Mouse (Mus musculus): ENCODE results near the gene Fut2. TPM values are rescaled to one million over a fixed set of nuclear protein-coding genes. Genes with fewer than 3 reads are reported as not detected.
"Not testable (repeated sequence)": the region's sequence is repeated elsewhere in the genome, so short reads cannot be mapped to it uniquely, and the experiment has no call there.

Fut2 gene
- polyA plus RNA-seq, 1 experiment, result not detected

GRCm38 (mm10) chr7:45677627-45678295 lies 11.6 kb upstream of the Fut2 start:
- peaks cover 4% of the 10 kb centered on the region; the same call in 1 of the 2 replicates for H3K4me1 ChIP-seq (ENCODE audit: control insufficient read depth, insufficient read depth, low read length)
- no peak for TF ChIP-seq POLR2A (IDR thresholded peaks at IDR 0.05; ENCODE audit: borderline replicate concordance, control insufficient read depth, low read depth, low read length)
- no peak for TF ChIP-seq CTCF (IDR thresholded peaks at IDR 0.05; ENCODE audit: control insufficient read depth, insufficient read depth, low read length)
- WGBS, result 75% methylated on average over 7 of the region's 7 CpGs

GRCm38 (mm10) chr7:45668921-45669320 lies 2.7 kb upstream of the Fut2 start:
- no peak overlapping the region for H3K27ac ChIP-seq (ENCODE audit: control insufficient read depth, insufficient read depth, low read depth, low read length, poor library complexity)
- no peaks in the 10 kb centered on the region for H3K4me1 ChIP-seq (ENCODE audit: control insufficient read depth, insufficient read depth, low read length)
- TF ChIP-seq POLR2A (IDR thresholded peaks at IDR 0.05; ENCODE audit: borderline replicate concordance, control insufficient read depth, low read depth, low read length), result no peak
- TF ChIP-seq CTCF (IDR thresholded peaks at IDR 0.05; ENCODE audit: control insufficient read depth, insufficient read depth, low read length), result peak; percentile 40
- H3K4me3 ChIP-seq (replicated peaks; ENCODE audit: control insufficient read depth, low read depth, low read length), result no peak overlapping the region
- 85% methylated on average over 9 of the region's 9 CpGs for WGBS

More at GRCm38 (mm10) chr7:45677627-45678295, 11.6 kb upstream of the Fut2 start:
- Histone ChIP-seq H3K27ac (ENCODE audit: control insufficient read depth, insufficient read depth, low read depth, low read length, poor library complexity) (no peak overlapping the region), H3K4me3 (replicated peaks; ENCODE audit: control insufficient read depth, low read depth, low read length) (no peak overlapping the region)

- TF ChIP-seq POLR2A (IDR thresholded peaks at IDR 0.05; ENCODE audit: borderline replicate concordance, control insufficient read depth, low read depth, low read length), result no peak
- no peak for TF ChIP-seq CTCF (IDR thresholded peaks at IDR 0.05; ENCODE audit: control insufficient read depth, insufficient read depth, low read length)
- whole genome bisulfite sequencing, result 94% methylated on average over 14 of the region's 14 CpGs
Measured at GRCm38 (mm10) chr7:45667761-45668160, 1.6 kb upstream of the Fut2 start.

GRCm38 (mm10) chr7:45665303-45666138 lies 673 bp downstream of the Fut2 start:
- Histone ChIP-seq H3K27ac (ENCODE audit: control insufficient read depth, insufficient read depth, low read depth, low read length, poor library complexity) (no peak overlapping the region), H3K4me1 (ENCODE audit: control insufficient read depth, insufficient read depth, low read length) (no peaks in the 10 kb centered on the region), H3K4me3 (replicated peaks; ENCODE audit: control insufficient read depth, low read depth, low read length) (no peak overlapping the region)
- TF ChIP-seq POLR2A (IDR thresholded peaks at IDR 0.05; ENCODE audit: borderline replicate concordance, control insufficient read depth, low read depth, low read length), result no peak
- no peak for TF ChIP-seq CTCF (IDR thresholded peaks at IDR 0.05; ENCODE audit: control insufficient read depth, insufficient read depth, low read length)
- 71% methylated on average over 13 of the region's 13 CpGs for WGBS

More at GRCm38 (mm10) chr7:45667761-45668160, 1.6 kb upstream of the Fut2 start:
- Histone ChIP-seq H3K4me3 (replicated peaks; ENCODE audit: control insufficient read depth, low read depth, low read length) (no peak overlapping the region), H3K4me1 (ENCODE audit: control insufficient read depth, insufficient read depth, low read length) (no peaks in the 10 kb centered on the region), H3K27ac (ENCODE audit: control insufficient read depth, insufficient read depth, low read depth, low read length, poor library complexity) (no peak overlapping the region)

GRCm38 (mm10) chr7:45661702-45662101 lies 4.5 kb downstream of the Fut2 start:
- not testable (repeated sequence) for H3K4me3 ChIP-seq (replicated peaks; ENCODE audit: control insufficient read depth, low read depth, low read length); H3K4me1 ChIP-seq (ENCODE audit: control insufficient read depth, insufficient read depth, low read length); H3K27ac ChIP-seq (ENCODE audit: control insufficient read depth, insufficient read depth, low read depth, low read length, poor library complexity)
- WGBS, result 56% methylated on average over 6 of the region's 6 CpGs

GRCm38 (mm10) chr7:45660746-45661478 lies 5.3 kb downstream of the Fut2 start:
- Histone ChIP-seq H3K4me1 (ENCODE audit: control insufficient read depth, insufficient read depth, low read length) (no peaks in the 10 kb centered on the region), H3K27ac (ENCODE audit: control insufficient read depth, insufficient read depth, low read depth, low read length, poor library complexity) (peak overlapping the region; percentile 61), H3K4me3 (replicated peaks; ENCODE audit: control insufficient read depth, low read depth, low read length) (peak overlapping the region; percentile 46)
- no peak for TF ChIP-seq CTCF (IDR thresholded peaks at IDR 0.05; ENCODE audit: control insufficient read depth, insufficient read depth, low read length)
- TF ChIP-seq POLR2A (IDR thresholded peaks at IDR 0.05; ENCODE audit: borderline replicate concordance, control insufficient read depth, low read depth, low read length), result no peak
- WGBS, result 28% methylated on average over 11 of the region's 11 CpGs

GRCm38 (mm10) chr7:45654424-45655047 lies 11.7 kb downstream of the Fut2 start:
- WGBS, result 58% methylated on average over 17 of the region's 17 CpGs
- Histone ChIP-seq H3K4me1 (ENCODE audit: control insufficient read depth, insufficient read depth, low read length) (no peaks in the 10 kb centered on the region), H3K4me3 (replicated peaks; ENCODE audit: control insufficient read depth, low read depth, low read length) (no peak overlapping the region), H3K27ac (ENCODE audit: control insufficient read depth, insufficient read depth, low read depth, low read length, poor library complexity) (no peak overlapping the region)
- TF ChIP-seq POLR2A (IDR thresholded peaks at IDR 0.05; ENCODE audit: borderline replicate concordance, control insufficient read depth, low read depth, low read length) (no peak), CTCF (IDR thresholded peaks at IDR 0.05; ENCODE audit: control insufficient read depth, insufficient read depth, low read length) (no peak)

- not testable (repeated sequence) for H3K4me1 ChIP-seq (ENCODE audit: control insufficient read depth, insufficient read depth, low read length); H3K27ac ChIP-seq (ENCODE audit: control insufficient read depth, insufficient read depth, low read depth, low read length, poor library complexity); H3K4me3 ChIP-seq (replicated peaks; ENCODE audit: control insufficient read depth, low read depth, low read length)
- WGBS, result 93% methylated on average over 20 of the region's 20 CpGs
Measured at GRCm38 (mm10) chr7:45650484-45650883, 15.7 kb downstream of the Fut2 start.
